Mouse (Mus musculus) cortical plate, adult 2 months (tissue): ENCODE data around the gene Klf12. TPM values are rescaled to one million over a fixed set of nuclear protein-coding genes. Genes with fewer than 3 reads are reported as not detected.

ENCODE experiments used
- H3K27ac ChIP-seq: fragments of 200-500 bp; 2 replicates; pipeline ENCODE4 v1.5.1; 2012; ENCODE audit warnings: low read length, control low read depth, inconsistent platforms; ENCODE audit not compliant: insufficient read depth
- H3K4me1 ChIP-seq: fragments of 200-500 bp; 2 replicates; pipeline ENCODE4 v1.6.1; 2011; ENCODE audit warnings: low read length; ENCODE audit not compliant: control insufficient read depth, insufficient read depth
- H3K4me3 ChIP-seq: fragments of 200-500 bp; 2 replicates; pipeline ENCODE4 v1.5.1; 2011; ENCODE audit warnings: mild to moderate bottlenecking, low read length, control low read depth; ENCODE audit not compliant: insufficient read depth
- CTCF ChIP-seq: fragments of 200-500 bp; IDR thresholded peaks from 2 replicates; pipeline ENCODE4 v1.5.1; 2011; ENCODE audit warnings: mild to moderate bottlenecking, control low read depth, low read length; ENCODE audit not compliant: insufficient read depth; ENCODE audit errors: extremely low read depth
- POLR2A ChIP-seq: fragments of 200-500 bp; IDR thresholded peaks from 2 replicates; pipeline ENCODE4 v1.6.1; 2011; ENCODE audit warnings: mild to moderate bottlenecking, low read length, control low read depth; ENCODE audit not compliant: insufficient read depth; ENCODE audit errors: extremely low read depth
- polyA plus RNA-seq: library from polyadenylated mRNA; depleted of rRNA; stranded (reverse); fragments of >200 nt; gene quantifications from 2 replicates; pipeline ENCODE4 v1.2.3, GENCODE M21; 2012

Gene Klf12
- polyA plus RNA-seq, 1 experiment = 19.5 TPM

- TF ChIP-seq POLR2A (no peak), CTCF (no peak)
- Histone ChIP-seq H3K27ac (no peak overlapping the region), H3K4me3 (no peak overlapping the region)
These were observed 257.8 kb downstream of the Klf12 start for GRCm38 (mm10) chr14:100026671-100027070.

GRCm38 (mm10) chr14:100017219-100017618 is 267.3 kb downstream of the Klf12 start:
- H3K27ac ChIP-seq = no peak overlapping the region
- no peaks in the 10 kb centered on the region for H3K4me1 ChIP-seq
- TF ChIP-seq POLR2A = no peak
- no peak for TF ChIP-seq CTCF
- no peak overlapping the region for H3K4me3 ChIP-seq

More at GRCm38 (mm10) chr14:100026671-100027070, 257.8 kb downstream of the Klf12 start:
- no peaks in the 10 kb centered on the region; the same call in 1 of the 2 replicates for H3K4me1 ChIP-seq

- H3K27ac ChIP-seq = no peak overlapping the region
- no peaks in the 10 kb centered on the region for H3K4me1 ChIP-seq
- no peak overlapping the region for H3K4me3 ChIP-seq
- TF ChIP-seq CTCF (no peak), POLR2A (no peak)
These were observed 274.0 kb downstream of the Klf12 start for GRCm38 (mm10) chr14:100010525-100010924.

- TF ChIP-seq POLR2A (no peak), CTCF (peak; percentile 53; the same call in 1 of the 2 replicates)
- H3K4me1 ChIP-seq = no peaks in the 10 kb centered on the region
- H3K4me3 ChIP-seq = no peak overlapping the region
- H3K27ac ChIP-seq = no peak overlapping the region
These were observed 274.6 kb downstream of the Klf12 start for GRCm38 (mm10) chr14:100009790-100010382.

GRCm38 (mm10) chr14:99983510-99983909 is 301.0 kb downstream of the Klf12 start:
- TF ChIP-seq CTCF (no peak), POLR2A (no peak)
- H3K4me3 ChIP-seq = no peak overlapping the region
- no peak overlapping the region for H3K27ac ChIP-seq
- H3K4me1 ChIP-seq = no peaks in the 10 kb centered on the region

- Histone ChIP-seq H3K4me3 (no peak overlapping the region), H3K27ac (no peak overlapping the region), H3K4me1 (no peaks in the 10 kb centered on the region)
- no peak for TF ChIP-seq POLR2A
- no peak for TF ChIP-seq CTCF
These were observed 303.3 kb downstream of the Klf12 start for GRCm38 (mm10) chr14:99981209-99981608.

- no peak overlapping the region for H3K4me3 ChIP-seq
- no peak for TF ChIP-seq POLR2A
- no peak for TF ChIP-seq CTCF
- no peak overlapping the region for H3K27ac ChIP-seq
- no peaks in the 10 kb centered on the region for H3K4me1 ChIP-seq
These were observed 316.6 kb downstream of the Klf12 start for GRCm38 (mm10) chr14:99967920-99968319.

- Histone ChIP-seq H3K4me1 (no peaks in the 10 kb centered on the region), H3K4me3 (no peak overlapping the region), H3K27ac (no peak overlapping the region)
- TF ChIP-seq CTCF (no peak), POLR2A (no peak)
These were observed 323.8 kb downstream of the Klf12 start for GRCm38 (mm10) chr14:99960500-99961229.

- TF ChIP-seq CTCF (0 out of 2 replicates have a peak, but pooled peaks have one; percentile 8), POLR2A (no peak)
- Histone ChIP-seq H3K4me3 (no peak overlapping the region), H3K27ac (no peak overlapping the region), H3K4me1 (no peaks in the 10 kb centered on the region)
These were observed 329.3 kb downstream of the Klf12 start for GRCm38 (mm10) chr14:99955133-99955532.
